Mouse (Mus musculus) thymus, postnatal 10 days (tissue): ENCODE results near the gene Klf13.

Source experiments
- DNase-seq, 2 experiments: peaks; one replicate each; pipeline ENCODE4 v3.0.0; 2021; ENCODE audit warnings: low spot score in 2 of 2

Klf13 gene

GRCm38 (mm10) chr7:63888674-63889073, 50.0 kb downstream of the Klf13 start:
- DNase-seq, result no peak

GRCm38 (mm10) chr7:63887602-63888123, 51.1 kb downstream of the Klf13 start:
- no peak for DNase-seq

- no peak for DNase-seq
Observed at GRCm38 (mm10) chr7:63887034-63887551, 51.6 kb downstream of the Klf13 start.

- DNase-seq, result no peak
Observed at GRCm38 (mm10) chr7:63885025-63885424, 53.7 kb downstream of the Klf13 start.

DNA sequence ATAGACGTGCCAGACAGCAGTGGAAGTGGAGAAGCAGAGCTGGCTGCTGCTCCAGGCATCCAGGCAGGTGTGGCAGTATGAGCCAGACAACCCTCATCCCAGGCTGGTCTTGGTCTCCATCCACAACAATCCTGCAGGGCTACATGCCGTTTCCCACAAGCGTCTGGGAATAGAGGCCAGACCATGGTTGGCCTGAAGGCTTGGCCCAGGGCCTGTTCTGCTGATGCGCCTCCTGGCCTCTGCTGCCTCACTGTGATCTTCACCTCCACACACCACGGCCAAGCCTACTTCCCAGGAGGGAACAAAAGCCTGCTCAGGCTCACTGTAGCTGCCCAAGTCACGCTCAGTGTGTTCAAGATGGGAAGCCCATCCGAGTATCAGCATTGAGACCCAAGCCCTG, 56.0 kb downstream of the Klf13 start:
- no peak for DNase-seq

- no peak for DNase-seq
Observed at GRCm38 (mm10) chr7:63879583-63879982, 59.1 kb downstream of the Klf13 start.

GRCm38 (mm10) chr7:63877610-63878009, 61.1 kb downstream of the Klf13 start:
- DNase-seq, result no peak

GRCm38 (mm10) chr7:63876640-63877039, 62.1 kb downstream of the Klf13 start:
- DNase-seq, result no peak

DNA sequence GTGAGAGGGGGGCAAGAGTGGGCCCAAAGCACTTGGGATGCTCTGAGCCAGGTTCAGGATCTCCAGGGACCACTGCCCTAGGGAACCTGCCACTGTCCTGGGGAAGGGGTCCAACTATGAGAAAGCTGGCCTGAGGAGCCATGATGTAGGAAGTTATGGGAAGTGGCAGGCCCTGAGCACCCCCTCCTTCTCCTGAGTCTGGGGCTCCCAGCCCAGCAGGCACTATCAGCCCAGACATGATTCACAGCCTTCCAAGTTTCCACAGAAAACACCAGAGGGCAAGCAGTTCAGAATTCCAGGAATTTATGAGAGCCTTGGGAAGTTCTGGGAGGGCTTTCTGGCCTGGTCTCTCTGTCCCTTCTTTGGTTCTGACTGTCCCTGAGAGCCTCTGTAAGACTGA, 63.0 kb downstream of the Klf13 start:
- DNase-seq, result no peak

- DNase-seq, result no peak
Observed at GRCm38 (mm10) chr7:63873880-63874279, 64.8 kb downstream of the Klf13 start.

GRCm38 (mm10) chr7:63871698-63872097, 67.0 kb downstream of the Klf13 start:
- DNase-seq, result no peak

DNA sequence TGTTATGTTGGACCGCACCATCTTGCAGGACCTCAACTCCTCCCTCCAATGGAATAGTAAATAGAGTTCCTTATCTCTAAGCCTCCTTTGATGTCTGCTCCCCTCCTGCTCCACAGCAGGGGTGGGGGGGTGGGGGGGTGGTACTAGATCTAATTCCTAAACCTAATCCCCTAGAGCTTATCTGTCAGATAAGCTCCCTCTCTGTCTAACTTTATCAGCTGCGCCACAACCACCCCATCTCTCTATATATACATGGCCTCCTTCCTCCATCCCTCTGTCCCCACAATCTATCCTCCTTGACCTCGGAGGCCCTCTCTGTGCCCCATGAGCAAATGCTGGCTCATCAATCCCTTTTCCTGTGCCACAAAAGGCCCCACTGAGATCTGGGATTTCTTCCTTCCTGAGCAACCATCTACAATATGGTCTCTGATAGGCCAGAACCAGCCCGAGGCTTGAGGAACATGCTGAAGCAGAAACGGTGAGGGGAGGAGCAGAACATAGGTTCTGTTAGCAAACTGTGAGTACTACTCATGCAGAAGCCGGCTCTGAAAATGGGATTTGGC, 70.3 kb downstream of the Klf13 start:
- no peak for DNase-seq

GRCm38 (mm10) chr7:63865911-63866310, 72.8 kb downstream of the Klf13 start:
- no peak for DNase-seq

DNA sequence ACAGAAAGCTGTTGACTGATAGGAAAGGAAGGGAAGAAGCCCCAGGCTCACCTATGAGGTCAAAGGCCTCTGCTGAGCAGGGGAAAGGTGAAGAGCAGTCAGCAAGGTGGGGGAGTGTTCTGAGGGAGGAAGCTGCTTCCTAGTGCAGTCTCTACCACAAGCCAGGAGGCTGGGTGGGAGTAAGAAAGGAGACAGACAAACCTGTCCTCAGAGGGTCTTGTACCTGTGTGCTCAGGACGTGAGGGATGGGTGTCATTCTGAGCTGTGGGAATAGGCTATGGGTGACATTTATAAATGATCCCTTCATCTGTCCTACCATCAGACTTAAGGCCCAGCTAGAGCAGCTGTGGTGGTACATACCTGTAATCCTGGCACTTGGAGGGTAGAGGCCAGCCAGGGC, 75.7 kb downstream of the Klf13 start:
- no peak for DNase-seq

DNA sequence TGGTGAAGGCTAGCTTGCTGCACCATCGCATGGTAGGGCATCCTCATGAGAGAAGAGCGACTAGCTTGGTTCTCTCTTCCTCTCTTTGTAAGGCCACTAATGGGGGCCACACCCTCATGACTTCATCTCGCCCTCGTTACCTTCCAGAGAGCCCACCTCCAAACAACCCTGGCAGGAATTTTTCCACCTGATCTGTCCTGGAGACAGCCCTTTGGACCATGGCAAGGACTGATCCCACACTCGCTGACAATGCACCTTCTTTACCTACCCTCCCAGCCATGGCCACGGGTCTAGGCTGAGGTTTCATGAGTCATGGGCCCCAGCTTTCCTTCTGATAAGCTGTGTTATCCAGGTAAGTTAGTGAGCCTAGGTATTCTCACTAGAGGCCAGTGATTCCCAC, 77.6 kb downstream of the Klf13 start:
- no peak for DNase-seq

DNA sequence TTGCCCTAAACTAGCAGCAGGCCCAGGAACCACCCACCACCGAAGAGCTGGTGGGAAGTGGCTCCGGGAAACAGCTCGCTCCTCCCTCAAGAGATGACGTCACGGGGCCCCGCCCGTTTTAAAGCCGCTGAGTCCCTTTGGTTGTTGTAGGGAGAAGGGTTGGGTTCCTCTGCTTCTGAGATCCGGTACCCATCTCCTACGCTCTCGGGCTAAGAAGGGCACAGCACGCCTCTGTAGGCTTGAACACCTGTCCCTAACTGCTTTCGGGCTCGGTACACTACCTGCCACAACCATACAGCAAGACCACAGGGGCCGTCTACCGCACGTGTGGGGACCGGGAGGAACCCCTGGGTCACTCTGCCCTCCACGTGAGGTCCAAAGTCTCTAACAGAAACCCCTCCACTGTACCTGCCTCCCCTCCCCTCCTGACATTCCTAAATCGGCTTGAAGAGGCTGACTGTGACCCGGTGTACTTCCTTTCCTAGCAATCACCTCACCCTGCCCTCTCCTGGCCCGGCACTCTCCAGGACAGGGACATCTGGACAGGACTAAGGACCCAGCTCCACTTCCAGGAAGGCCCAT, 80.1 kb downstream of the Klf13 start:
- DNase-seq, result peak; percentile 85 to 88

DNA sequence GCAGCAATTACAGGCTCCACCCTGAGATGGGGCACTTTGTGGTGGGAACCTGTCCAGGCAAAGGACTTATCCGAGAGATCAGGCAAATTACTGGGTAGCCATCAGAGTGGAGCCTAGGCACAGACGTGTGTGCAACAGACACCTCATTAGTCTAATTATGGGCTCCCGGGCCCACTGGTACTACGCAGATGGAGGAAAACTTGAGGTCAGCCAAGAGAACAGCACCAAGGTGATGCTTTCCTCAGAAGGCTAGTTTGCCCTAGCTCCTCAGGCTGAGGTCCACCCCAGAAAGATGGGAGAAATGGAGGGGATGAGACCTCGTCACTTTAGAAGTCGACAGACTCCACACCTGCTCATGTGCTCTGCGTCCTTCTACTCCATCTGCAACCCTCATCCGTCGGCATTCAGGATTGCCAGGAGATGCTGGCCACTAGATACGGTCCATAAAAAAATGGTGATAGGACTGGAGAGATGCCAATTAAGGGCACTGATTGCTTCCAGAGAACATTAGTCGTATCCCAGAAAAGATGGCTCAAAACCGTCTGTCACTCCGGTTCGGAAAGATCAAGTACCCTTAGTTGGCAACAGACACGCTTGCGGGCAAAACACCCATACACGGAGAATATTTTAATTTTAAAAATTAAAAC, 80.8 kb downstream of the Klf13 start:
- DNase-seq, result no peak

GRCm38 (mm10) chr7:63855283-63855682, 83.4 kb downstream of the Klf13 start:
- DNase-seq, result peak; percentile 61 to 89

- DNase-seq, result no peak
Observed at GRCm38 (mm10) chr7:63851841-63852533, 86.7 kb downstream of the Klf13 start.
